Mouse (Mus musculus) kidney, postnatal 0 days (tissue): ENCODE data around the gene Ttc29. TPM values are rescaled to one million over a fixed set of nuclear protein-coding genes. Genes with fewer than 3 reads are reported as not detected.

Source experiments
- ATAC-seq: fragments of 200-750 bp; cut with Nextera tagmentation; replicated peaks from 2 replicates; pipeline ENCODE4 v1.8.0; 2017; ENCODE audit warnings: low read depth, moderate number of reproducible peaks, moderate TSS enrichment, moderate library complexity; ENCODE audit not compliant: low FRiP score
- DNase-seq: peaks from one replicate; pipeline ENCODE4 v3.0.0-alpha.2; 2016; ENCODE audit warnings: low spot score
- H3K27ac ChIP-seq: fragments of 300-500 bp; sonication (generic); 2 replicates; pipeline ENCODE4 v1.5.1; 2014; ENCODE audit warnings: mild to moderate bottlenecking
- H3K27me3 ChIP-seq: fragments of 300-500 bp; sonication (generic); 2 replicates; pipeline ENCODE4 v1.6.1; 2014; ENCODE audit warnings: low read length, mixed read lengths; ENCODE audit not compliant: insufficient read depth
- H3K36me3 ChIP-seq: fragments of 300-500 bp; sonication (generic); 2 replicates; pipeline ENCODE4 v1.6.1; 2014; ENCODE audit warnings: low read length, mixed read lengths; ENCODE audit not compliant: insufficient read depth
- H3K4me1 ChIP-seq: fragments of 300-500 bp; sonication (generic); replicated peaks from 2 replicates; pipeline ENCODE4 v1.6.1; 2014; ENCODE audit warnings: antibody characterized with exemption, low read length, mixed read lengths; ENCODE audit not compliant: insufficient read depth
- H3K4me2 ChIP-seq: fragments of 300-500 bp; sonication (generic); 2 replicates; pipeline ENCODE4 v1.6.1; 2014; ENCODE audit warnings: mild to moderate bottlenecking, low read length, moderate library complexity, mixed read lengths
- H3K4me3 ChIP-seq: fragments of 300-500 bp; sonication (generic); replicated peaks from 2 replicates; pipeline ENCODE4 v1.5.1; 2014; ENCODE audit warnings: low read depth, low read length
- H3K9ac ChIP-seq: fragments of 300-500 bp; sonication (generic); 2 replicates; pipeline ENCODE4 v1.6.1; 2014; ENCODE audit warnings: low read depth, low read length
- H3K9me3 ChIP-seq: fragments of 300-500 bp; sonication (generic); replicated peaks from 2 replicates; pipeline ENCODE4 v1.6.1; 2016; ENCODE audit warnings: low read length, inconsistent platforms, mixed read lengths
- CTCF ChIP-seq: IDR thresholded peaks from 2 replicates; pipeline ENCODE4 v1.5.1; 2016; ENCODE audit warnings: antibody characterized with exemption, low read depth, mild to moderate bottlenecking, moderate library complexity
- WGBS: fragments of 180-500 bp; shearing (Covaris S2); extraction: QIAGEN DNeasy Blood & Tissue Kit; methylation state at CpG from one replicate; pipeline ENCODE4 v1.1.7; 2014; 5-methylcytosine and 5-hydroxymethylcytosine counted together
- polyA plus RNA-seq: library from polyadenylated mRNA; unstranded; fragments of >200 nt; fragmentation: Nextera tagmentation; extraction: Ambion mirVana; gene quantifications from 2 replicates; pipeline ENCODE4 v1.2.1, GENCODE M21; 2015

Gene Ttc29
- polyA plus RNA-seq, 1 experiment from 2014 or later: 0.20 TPM

DNA sequence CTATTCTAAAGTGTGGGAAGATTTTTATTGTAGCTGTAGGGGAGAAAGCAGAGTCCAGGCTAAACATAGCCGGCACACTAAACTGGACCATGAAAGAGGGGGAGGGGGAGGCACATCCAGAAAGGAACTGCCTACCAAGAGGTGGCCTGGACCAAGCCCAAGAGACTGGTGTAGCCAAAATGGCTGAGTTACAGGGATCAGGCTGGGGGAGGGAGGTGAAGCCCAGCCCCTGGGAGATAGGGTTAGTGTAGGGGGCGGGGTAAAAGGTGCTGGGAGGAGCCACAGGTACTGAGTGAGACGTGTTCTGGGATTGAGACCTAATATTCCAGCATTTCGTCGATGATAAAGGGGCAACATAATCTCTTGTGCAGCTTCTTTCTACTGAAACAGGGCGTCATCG lies 77.2 kb downstream of the Ttc29 start:
- Histone ChIP-seq H3K4me1 (no peaks in the 10 kb centered on the region), H3K27me3 (no peaks in the 10 kb centered on the region), H3K36me3 (no peaks in the 10 kb centered on the region), H3K4me3 (no peak overlapping the region), H3K4me2 (no peak overlapping the region), H3K9me3 (no peaks in the 10 kb centered on the region), H3K27ac (no peak overlapping the region), H3K9ac (no peak overlapping the region)
- WGBS: 66% methylated on average over 7 of the region's 7 CpGs
- TF ChIP-seq CTCF: no peak
- DNase-seq: no peak
- no peak for ATAC-seq

DNA sequence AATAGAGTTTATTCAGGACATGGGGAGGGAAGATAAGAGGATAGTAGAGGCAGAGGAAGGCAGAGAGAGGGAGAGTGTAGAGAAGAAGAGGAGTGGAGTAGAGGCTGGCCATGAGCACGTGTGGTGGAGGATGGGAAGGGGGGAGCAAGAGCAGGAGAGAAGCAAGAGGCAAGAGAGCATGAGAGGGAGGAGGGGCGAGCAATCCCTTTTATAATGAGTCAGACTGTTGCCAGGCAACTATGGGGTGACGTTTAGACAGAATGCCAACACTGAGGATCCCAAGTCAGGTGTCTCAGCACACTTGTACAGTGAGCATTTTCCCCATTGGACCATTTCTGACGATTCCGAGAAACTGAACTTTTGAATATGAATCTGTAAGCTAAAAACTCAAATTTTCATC lies 82.4 kb downstream of the Ttc29 start:
- DNase-seq (no peak), ATAC-seq (no peak)
- H3K36me3 ChIP-seq: no peaks in the 10 kb centered on the region
- H3K4me1 ChIP-seq: no peaks in the 10 kb centered on the region
- no peak for TF ChIP-seq CTCF
- H3K4me3 ChIP-seq: no peak overlapping the region
- no peak overlapping the region for H3K4me2 ChIP-seq
- no peaks in the 10 kb centered on the region for H3K9me3 ChIP-seq
- no peak overlapping the region for H3K27ac ChIP-seq
- no peak overlapping the region for H3K9ac ChIP-seq
- H3K27me3 ChIP-seq: no peaks in the 10 kb centered on the region
- 67% methylated on average over 5 of the region's 5 CpGs for WGBS

- Histone ChIP-seq H3K9me3 (no peaks in the 10 kb centered on the region), H3K27me3 (no peaks in the 10 kb centered on the region), H3K9ac (no peak overlapping the region), H3K4me3 (no peak overlapping the region), H3K27ac (no peak overlapping the region), H3K4me2 (no peak overlapping the region), H3K36me3 (no peaks in the 10 kb centered on the region), H3K4me1 (no peaks in the 10 kb centered on the region)
- TF ChIP-seq CTCF: no peak
- WGBS: 43% methylated on average over 7 of the region's 7 CpGs
- DNase-seq (no peak), ATAC-seq (no peak)
Measured at GRCm38 (mm10) chr8:78303579-78303978, 90.5 kb downstream of the Ttc29 start.

DNA sequence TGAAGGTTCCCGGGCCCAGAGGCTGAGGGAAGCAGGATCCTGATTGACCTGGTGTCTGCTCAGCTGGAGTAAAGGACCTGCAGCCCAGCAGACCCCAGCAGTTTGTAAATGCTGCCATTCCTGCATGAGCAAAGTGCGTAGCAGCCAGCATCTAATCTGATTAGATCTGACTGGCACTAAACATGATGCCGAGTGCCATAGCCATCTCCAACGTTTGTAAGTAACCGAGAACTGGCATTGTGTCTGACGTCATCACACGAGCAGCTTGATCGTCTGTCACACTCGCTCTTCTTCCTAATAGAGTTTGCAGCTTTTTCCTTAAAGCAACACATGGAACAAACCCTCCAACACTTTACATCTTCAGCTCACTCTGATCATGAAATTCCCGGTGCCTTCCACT lies 93.5 kb downstream of the Ttc29 start:
- no peak for TF ChIP-seq CTCF
- no peaks in the 10 kb centered on the region for H3K36me3 ChIP-seq
- ATAC-seq (no peak), DNase-seq (no peak)
- H3K9ac ChIP-seq: no peak overlapping the region
- 62% methylated on average over 10 of the region's 10 CpGs for WGBS
- no peak overlapping the region for H3K4me3 ChIP-seq
- no peaks in the 10 kb centered on the region for H3K4me1 ChIP-seq
- no peaks in the 10 kb centered on the region for H3K27me3 ChIP-seq
- no peaks in the 10 kb centered on the region for H3K9me3 ChIP-seq
- H3K4me2 ChIP-seq: no peak overlapping the region
- no peak overlapping the region for H3K27ac ChIP-seq

DNA sequence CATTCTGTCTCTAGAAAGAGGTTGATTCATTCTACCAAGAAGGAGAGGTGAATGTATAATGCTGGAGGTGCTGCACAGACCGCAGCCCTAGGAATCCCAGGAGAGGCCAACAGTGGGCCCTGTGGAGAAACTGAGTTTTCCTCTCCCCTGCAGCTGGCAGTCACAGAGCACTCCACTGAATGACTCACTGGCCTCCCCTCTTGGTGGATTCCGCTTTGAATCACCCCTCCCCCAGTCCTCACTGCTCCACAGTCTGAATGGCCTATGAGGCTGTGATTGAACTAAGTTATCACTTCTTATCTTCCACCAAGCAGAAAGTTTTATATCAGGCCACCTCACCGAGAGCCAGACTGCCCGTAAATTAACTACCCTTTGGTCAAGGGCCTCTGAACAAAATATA lies 94.0 kb downstream of the Ttc29 start:
- H3K9ac ChIP-seq: no peak overlapping the region
- WGBS: 29% methylated on average over 4 of the region's 4 CpGs
- H3K9me3 ChIP-seq: no peaks in the 10 kb centered on the region
- TF ChIP-seq CTCF: no peak
- no peaks in the 10 kb centered on the region for H3K36me3 ChIP-seq
- no peaks in the 10 kb centered on the region for H3K27me3 ChIP-seq
- H3K27ac ChIP-seq: no peak overlapping the region
- H3K4me3 ChIP-seq: no peak overlapping the region
- ATAC-seq (no peak), DNase-seq (peak; percentile 1)
- no peaks in the 10 kb centered on the region for H3K4me1 ChIP-seq
- no peak overlapping the region for H3K4me2 ChIP-seq

DNA sequence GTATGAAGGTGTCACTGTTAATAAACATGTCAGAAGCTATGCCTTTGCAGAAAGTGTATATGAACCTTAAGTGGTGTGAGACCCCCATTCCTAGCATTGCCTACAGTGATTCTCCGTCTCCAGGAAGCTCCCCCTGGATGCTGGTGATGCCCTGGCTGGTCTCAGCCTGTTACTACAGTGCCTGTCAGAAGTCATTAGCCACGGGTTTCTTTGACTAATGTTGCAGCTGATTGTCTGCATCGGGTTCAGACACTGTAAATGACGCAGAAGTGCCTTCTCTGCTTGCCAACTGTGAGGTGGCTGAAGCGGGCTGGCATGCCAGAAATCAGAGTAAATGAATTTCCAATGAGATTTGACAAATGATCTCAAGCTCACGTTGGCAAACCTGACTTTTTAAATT lies 96.4 kb downstream of the Ttc29 start:
- no peaks in the 10 kb centered on the region for H3K4me1 ChIP-seq
- H3K4me3 ChIP-seq: no peak overlapping the region
- H3K36me3 ChIP-seq: no peaks in the 10 kb centered on the region
- H3K9ac ChIP-seq: no peak overlapping the region
- no peaks in the 10 kb centered on the region for H3K27me3 ChIP-seq
- H3K4me2 ChIP-seq: no peak overlapping the region
- ATAC-seq (no peak), DNase-seq (no peak)
- no peaks in the 10 kb centered on the region for H3K9me3 ChIP-seq
- 76% methylated on average over 6 of the region's 6 CpGs for WGBS
- no peak for TF ChIP-seq CTCF
- H3K27ac ChIP-seq: no peak overlapping the region

- TF ChIP-seq CTCF: no peak
- H3K36me3 ChIP-seq: no peaks in the 10 kb centered on the region
- ATAC-seq (no peak), DNase-seq (no peak)
- H3K27ac ChIP-seq: no peak overlapping the region
- H3K9me3 ChIP-seq: no peaks in the 10 kb centered on the region
- no peak overlapping the region for H3K9ac ChIP-seq
- H3K4me3 ChIP-seq: no peak overlapping the region
- no peak overlapping the region for H3K4me2 ChIP-seq
- no peaks in the 10 kb centered on the region for H3K27me3 ChIP-seq
- 45% methylated on average over 9 of the region's 9 CpGs for WGBS
- H3K4me1 ChIP-seq: no peaks in the 10 kb centered on the region
Measured at GRCm38 (mm10) chr8:78315576-78315975, 102.5 kb downstream of the Ttc29 start.
